Mouse (Mus musculus) left cerebral cortex, postnatal 14 days (tissue): ENCODE data around the gene Tfb1m. TPM values are rescaled to one million over a fixed set of nuclear protein-coding genes. Genes with fewer than 3 reads are reported as not detected.

Experiments
- DNase-seq, 2 experiments: peaks; one replicate each; pipeline ENCODE4 v3.0.0; 2021 to 2022; ENCODE audit warnings: low spot score in 2 of 2, mixed read lengths in 1 of 2
- intact Hi-C: fragments of 180-260 bp; cut with DNase I; formaldehyde crosslinking; loops from one replicate; pipeline ENCODE4 v1.15.1; 2025
- total RNA-seq, 2 experiments: library from RNA; stranded (reverse); gene quantifications; 2 replicates each; pipeline ENCODE4 v1.2.3; 2021

Tfb1m gene
- total RNA-seq, 2 experiments from 2014 or later = 6.2 to 7.2 TPM

DNA sequence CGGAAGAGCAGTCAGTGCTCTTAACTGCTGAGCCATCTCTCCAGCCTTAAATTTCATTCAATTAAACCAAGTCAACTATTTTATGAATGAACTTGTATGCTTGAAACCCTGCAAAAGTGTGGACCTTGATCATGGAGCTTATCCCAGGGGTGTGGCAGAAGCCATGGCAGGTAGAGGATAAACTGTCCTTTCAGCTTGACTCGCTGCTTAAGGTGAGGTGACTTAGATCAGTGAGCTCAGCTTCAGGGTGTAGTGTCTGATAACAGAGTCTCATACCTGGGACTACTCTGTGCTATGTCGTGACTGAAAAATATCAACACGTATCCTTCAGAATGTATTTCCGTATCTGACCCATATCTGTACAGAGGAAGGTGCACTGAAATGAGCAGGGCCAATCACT is 37.2 kb downstream of the Tfb1m start:
- intact Hi-C loops = no loop called here
- DNase-seq = no peak

DNA sequence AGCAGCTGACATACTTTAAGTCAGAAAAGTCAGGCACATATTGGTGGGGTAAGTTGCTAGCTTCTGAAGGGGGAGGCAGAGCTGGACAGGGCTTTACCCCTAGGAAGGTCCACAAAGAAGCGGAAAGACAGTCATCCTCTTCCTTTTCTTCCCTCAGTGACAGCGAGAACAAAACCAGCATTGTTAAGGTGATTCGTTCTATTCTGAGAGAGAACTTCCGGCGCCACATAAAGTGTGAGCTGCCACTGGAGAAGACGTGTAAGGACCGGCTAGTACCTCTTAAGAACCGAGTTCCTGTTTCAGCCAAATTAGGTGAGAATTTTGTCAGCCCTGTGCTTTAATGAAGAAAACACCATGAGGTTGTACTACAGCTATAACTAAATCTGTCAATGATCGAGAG is 41.2 kb downstream of the Tfb1m start:
- DNase-seq = no peak
- intact Hi-C loops = no loop called here

GRCm38 (mm10) chr17:3515851-3516250 is 41.7 kb downstream of the Tfb1m start:
- intact Hi-C loops = no loop called here
- no peak for DNase-seq

GRCm38 (mm10) chr17:3514316-3514715 is 43.3 kb downstream of the Tfb1m start:
- intact Hi-C loops = no loop called here
- DNase-seq = no peak

DNA sequence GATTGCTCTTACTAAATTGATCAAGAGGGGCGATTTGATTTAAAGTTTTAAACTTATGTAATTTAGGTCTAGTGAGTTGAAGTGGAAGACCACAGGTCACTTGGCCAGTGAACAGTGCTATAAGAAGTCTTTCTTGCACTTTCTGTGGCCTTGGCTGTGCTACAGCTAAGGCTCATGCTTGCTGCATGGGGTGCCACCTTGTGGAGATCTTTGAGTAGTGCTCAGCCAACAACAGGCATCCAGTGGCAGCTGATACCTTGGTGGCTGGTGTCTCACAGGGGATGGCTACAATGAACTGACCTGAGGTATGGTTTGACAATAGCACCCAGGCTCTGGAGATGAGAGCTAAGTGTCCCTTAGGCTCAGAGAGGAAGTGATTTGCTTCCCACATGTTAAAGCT is 47.7 kb downstream of the Tfb1m start:
- intact Hi-C loops = loop anchor here (2.0 to 5.0 kb wide), 2 partner anchors 61 to 238 kb away; no protein-coding TSS in a partner anchor
- peak; percentile 78 to 80 for DNase-seq

DNA sequence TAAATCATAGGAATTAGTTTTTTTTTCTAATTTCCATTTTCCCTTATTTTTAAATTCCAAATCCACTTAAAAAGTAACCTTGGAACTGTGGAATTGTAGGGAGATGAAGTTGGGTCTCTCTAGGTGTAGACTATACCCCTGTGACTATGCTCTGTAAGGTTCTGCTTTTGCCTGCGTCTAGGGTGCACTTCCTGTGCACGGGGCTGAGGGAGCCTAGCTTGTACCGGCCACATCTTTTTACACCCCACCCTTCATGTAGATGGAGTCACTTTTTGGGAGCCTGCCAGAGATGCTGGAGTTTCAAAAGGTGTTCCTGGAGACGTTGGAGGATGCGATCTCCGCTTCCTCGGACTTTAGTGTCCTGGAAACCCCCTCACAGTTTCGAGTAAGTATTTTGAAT is 51.1 kb downstream of the Tfb1m start:
- DNase-seq = no peak
- intact Hi-C loops = loop anchor here (5.0 kb wide), 1 partner anchor 234 kb away; no protein-coding TSS in a partner anchor

DNA sequence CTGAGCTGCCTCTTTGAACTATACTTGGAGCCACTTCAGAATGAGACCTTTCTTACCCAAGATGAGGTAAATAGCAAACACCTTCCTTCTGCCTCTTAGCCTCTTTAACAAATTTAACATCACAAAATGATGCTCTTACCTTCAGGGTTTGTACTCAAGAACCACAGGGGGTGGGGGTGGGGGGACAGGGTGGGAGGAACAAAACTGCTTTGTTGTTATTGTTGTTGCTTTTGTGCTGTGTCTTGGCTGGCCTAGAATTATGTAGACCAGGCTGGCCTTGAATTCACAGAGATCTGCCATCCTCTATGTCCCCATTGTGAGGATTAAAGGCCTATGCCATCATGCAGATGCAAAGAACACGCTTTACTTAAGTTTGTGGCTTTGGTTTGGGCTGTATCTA is 51.9 kb downstream of the Tfb1m start:
- DNase-seq = no peak
- intact Hi-C loops = loop anchor here (5.0 kb wide), 1 partner anchor 233 kb away; no protein-coding TSS in a partner anchor

- intact Hi-C loops = loop anchor here (5.0 kb wide), 1 partner anchor 214 kb away; no protein-coding TSS in a partner anchor
- DNase-seq = peak in 1 of 2 experiments; percentile 41
Measured at GRCm38 (mm10) chr17:3500936-3501335, 56.6 kb downstream of the Tfb1m start.

GRCm38 (mm10) chr17:3500076-3500475 is 57.5 kb downstream of the Tfb1m start:
- intact Hi-C loops = loop anchor here (5.0 kb wide), 1 partner anchor 213 kb away; no protein-coding TSS in a partner anchor
- peak in 1 of 2 experiments; percentile 52 for DNase-seq

DNA sequence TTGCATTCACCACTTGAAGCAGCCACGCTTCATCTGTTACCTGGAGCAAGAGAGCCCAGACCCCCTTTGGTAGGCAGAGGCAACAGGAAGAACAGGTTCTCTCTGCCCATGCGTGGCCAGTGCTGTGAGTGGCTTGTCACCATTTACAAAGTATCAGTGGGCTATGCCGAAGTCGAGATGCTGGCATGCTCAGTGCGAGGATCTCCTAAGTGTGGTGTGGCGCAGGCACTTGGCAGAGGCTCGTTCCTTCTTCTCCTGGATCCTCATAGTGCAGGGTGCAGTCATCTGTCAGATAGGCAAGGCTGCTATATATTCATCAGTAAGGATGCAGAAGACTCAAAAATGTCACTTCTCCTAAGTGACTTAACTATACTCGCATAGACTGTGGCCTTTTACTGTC is 58.1 kb downstream of the Tfb1m start:
- intact Hi-C loops = no loop called here
- no peak for DNase-seq

- peak in 1 of 2 experiments; percentile 39 for DNase-seq
- intact Hi-C loops = no loop called here
Measured at GRCm38 (mm10) chr17:3498580-3498979, 59.0 kb downstream of the Tfb1m start.

DNA sequence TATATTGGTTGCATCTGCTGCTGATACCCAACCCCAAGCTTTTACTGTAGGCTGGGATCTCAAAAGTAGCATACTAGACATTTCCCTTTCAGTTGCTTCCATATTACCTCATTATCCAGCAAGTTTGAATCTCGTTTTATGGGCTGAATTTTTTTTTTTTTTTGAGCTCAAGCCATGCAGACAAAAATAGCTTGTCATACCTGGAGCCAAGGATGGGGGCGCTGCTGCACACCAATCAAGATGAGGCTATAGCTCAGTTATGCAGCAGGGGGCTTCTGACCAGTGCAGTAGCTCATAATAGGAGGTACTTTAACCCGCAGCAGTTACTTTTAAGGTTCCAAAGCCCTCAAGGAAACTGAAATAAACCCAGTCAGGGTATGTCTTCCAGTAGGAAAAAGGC is 59.5 kb downstream of the Tfb1m start:
- DNase-seq = peak; percentile 65 to 90

DNA sequence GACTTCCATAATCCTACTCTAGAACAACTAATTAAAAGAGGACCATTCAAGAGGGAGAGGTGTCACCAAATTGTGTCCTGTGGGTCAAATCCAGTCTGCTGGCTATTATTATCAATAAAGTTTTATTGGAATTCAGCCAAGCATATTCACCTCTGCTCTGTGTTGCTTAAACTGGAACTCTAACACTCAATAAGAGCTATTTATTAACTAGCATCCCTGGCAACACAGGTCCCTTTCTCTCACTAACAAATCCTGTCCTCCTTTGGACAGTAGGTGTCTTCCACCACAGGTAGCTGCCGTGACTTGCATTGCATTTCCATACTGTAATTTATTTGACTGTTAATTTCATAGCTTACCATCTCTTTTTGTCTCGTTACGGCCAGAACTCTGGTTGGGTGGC is 61.5 kb downstream of the Tfb1m start:
- DNase-seq = no peak
- intact Hi-C loops = no loop called here

More for the DNA sequence above, 59.5 kb downstream of the Tfb1m start:
- intact Hi-C loops = no loop called here

DNA sequence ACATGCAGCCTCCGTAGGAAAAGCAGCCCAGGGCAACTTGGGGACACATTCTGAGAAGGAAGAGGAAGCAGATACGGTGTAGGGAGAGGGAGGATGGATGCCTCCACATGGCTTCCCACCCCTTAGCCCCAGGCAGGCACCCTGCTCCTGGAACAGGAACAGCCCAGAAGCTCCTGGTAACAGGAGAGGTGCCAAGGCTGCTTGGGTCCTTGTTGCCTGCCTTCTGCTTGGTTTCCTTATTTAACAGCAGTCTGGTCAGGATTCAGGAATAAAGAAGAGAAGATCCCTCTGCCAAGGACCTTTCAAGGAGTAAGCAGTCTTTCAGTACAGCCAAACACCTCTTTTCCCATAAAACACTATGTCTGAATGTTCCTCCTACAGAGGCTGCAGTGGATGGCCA is 62.0 kb downstream of the Tfb1m start:
- DNase-seq = peak; percentile 54 to 68
- intact Hi-C loops = no loop called here

- intact Hi-C loops = no loop called here
- no peak for DNase-seq
Measured at GRCm38 (mm10) chr17:3491667-3492066, 65.9 kb downstream of the Tfb1m start.

GRCm38 (mm10) chr17:3491065-3491464 is 66.5 kb downstream of the Tfb1m start:
- DNase-seq = no peak
- intact Hi-C loops = no loop called here

DNA sequence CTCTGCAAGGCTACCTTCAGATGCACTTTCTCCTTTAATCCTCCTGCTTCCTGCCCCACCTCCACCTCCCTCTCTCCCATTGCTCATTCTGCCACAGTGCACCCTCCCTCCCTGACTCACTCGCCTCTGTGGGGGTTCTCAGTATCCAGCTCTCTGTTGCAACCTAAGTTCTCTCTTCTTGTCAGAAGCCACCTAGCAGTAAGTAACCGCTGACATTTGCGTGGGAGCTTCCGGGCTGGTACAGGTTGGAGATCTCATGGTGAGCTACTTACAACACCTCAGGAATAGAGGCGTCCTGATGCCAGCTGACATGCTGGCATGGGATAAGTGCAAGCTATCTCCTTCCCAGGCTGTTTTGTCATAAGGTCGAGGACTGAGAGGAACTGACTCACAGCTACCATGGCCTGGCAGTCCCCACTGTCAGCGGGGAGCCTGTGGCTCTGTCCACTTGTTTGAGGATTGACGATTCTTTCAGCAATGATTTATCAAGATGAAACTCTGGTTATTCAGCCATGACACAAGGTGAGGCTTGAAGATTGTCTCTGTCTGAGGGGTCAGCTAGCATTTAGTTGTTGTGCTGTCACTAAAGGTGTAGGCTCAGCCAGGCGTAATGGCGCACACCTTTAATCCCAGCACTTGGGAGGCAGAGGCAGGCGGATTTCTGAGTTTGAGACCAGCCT is 67.2 kb downstream of the Tfb1m start:
- no peak for DNase-seq
- intact Hi-C loops = no loop called here

DNA sequence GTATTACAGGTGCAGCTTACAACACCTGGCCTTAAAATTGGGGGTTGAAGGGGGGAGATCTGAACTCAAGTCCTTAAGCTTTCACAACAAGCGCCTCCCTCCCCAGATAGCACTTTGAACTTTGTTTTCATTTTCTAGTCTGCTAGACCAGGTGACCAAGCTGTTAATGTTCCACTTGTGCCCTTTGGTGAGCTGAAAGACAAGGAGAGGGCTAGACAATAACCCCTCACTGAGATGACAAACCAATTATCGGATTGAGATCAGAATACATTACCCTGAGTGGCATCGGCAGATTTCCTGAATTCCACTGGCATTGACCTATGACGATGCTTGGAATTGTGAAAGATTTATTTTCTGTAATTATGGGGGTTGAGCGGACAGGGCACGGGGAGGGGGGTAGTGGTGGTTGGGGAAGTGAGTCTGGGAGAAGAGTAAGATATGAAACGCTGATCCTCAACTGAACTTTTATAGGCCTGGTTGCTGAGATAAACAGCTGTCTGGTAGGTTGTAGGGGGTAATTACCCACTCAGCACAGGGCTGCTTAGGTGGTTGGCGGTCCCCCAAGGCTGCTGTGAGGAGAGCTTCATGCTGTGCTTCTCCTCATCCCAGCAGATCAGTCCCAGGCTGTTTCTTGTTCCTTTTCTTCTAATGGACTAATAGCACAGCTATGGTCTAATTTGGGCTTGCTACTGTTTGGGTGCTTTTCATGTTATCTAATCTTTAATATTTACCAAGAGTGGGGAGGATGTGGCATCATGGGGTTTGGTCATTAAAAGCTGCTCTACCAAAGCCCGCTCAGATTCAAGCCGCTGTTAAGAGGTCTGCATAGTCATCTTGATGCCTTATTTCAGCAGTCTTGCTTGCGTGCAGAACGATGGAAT is 69.6 kb downstream of the Tfb1m start:
- DNase-seq = no peak
- intact Hi-C loops = no loop called here

DNA sequence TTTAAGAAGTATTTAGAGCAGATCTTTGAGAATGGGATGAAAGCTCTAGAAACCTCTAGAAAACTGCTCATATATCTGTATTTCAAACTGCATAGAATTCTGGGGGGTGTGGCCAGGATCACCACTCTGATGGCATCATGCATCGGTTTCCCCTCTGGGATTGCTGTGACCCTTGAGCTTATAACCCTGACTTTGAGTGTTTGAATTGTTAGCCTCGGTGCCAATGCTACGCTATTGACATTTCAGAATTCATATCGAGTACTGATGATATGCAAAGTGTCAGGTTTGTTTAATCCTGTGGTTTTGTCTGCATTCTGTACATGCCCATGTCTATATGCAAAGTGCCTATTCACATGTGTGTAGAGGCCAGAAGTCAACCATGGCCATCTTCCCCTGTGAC is 70.4 kb downstream of the Tfb1m start:
- no peak for DNase-seq
- intact Hi-C loops = no loop called here

GRCm38 (mm10) chr17:3485851-3486250 is 71.7 kb downstream of the Tfb1m start:
- intact Hi-C loops = no loop called here
- no peak for DNase-seq
